Mouse (Mus musculus) cerebellum, adult 8-10 months (tissue): ENCODE data around the gene Optn.

Experiments used
- DNase-seq: peaks from one replicate; pipeline ENCODE4 v3.0.0; 2022

Optn gene

DNA sequence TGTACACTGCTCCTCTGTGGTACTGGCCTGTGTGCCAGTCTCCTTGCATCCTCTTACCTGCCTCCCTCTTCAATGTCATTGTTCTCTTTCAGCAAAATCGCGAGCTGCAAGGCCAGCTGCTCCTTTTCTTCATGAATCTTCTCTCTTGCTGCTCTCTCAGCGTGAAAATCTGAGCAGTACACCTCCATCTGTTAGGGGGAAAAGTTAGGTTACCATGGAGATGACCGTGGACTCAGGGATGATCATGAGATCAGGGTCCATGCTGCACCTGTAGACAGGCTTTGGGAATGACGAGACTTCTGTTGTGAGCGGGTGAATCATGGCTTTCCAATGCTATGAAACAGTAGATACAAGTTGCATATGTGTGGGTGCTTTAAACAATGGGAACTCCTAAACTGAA, 36.8 kb downstream of the Optn start:
- DNase-seq: no peak

DNA sequence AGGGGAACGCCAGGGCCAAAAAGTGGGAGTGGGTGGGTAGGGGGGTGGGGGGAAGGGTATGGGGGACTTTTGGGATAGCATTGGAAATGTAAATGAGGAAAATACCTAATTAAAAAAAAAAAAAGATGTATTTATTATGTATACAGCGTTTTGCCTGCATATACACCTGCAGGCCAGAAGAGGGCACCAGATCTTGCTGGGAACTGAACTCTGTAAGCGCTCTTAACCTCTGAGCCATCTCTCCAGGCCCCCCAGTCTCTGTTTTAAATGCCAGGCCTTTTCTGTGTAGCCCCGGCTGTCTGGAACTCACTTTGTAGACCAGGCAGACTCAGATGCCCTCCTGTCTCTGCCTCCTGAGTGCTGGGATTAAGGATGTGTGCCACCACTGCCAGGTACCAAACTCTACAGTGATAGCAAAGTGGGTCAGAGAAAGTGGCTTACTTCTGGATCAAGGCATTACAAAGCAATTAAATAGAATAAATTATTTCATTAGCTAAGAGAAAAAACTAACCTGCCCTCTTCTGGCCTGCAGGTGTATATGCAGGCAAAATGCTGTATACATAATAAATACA, 38.6 kb downstream of the Optn start:
- DNase-seq: no peak

DNA sequence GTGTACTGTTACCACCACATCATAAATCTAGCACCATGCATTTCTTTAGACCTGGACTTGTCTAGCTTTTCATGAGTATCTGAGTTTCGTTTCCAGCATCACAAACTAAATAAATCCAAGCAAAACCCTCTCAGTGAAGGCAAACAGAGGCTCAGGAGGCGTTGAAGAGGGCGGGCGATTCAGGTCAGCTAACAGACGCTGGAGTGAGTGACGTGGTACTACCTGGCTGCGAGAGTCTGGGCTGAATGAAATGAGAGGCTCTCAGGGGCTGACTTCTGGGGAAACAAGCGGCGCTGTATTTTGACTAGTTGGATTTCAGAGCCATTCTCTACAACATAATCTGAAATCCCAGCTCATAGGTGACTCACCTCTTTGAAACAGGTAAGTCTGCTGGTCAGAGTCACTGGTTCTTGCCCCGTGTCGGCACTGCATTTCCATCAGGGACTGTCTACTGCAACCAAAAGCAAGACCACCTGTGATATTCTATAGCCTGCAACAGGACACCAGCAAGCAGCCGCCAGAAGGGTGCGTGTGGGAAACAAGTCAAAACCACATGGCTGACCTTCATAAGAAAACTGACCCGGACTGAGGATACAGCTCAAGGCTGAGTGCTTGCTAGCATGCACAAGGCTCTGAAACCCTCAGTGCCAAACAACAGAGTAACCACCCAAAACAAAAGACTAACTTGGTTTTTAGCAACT, 40.0 kb downstream of the Optn start:
- DNase-seq: no peak

DNA sequence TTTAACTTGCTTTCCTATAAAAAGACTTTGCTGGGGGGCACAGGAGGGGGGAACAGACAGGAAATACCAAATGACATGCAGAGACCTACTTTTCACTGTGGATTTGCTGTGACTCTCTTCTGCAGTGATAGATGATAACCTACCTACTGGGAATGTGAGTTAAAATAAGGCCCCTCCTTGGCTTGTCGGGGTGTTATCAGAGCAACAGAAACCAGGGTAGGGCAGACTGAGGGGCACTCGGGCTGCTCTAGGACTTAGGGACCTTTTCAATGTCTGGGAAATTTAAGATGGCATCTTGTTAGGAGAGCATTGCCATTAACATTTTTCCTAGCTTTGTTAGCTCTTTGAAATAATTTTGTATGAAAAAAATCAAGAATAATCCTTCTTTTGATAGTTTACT, 40.6 kb downstream of the Optn start:
- no peak for DNase-seq

DNA sequence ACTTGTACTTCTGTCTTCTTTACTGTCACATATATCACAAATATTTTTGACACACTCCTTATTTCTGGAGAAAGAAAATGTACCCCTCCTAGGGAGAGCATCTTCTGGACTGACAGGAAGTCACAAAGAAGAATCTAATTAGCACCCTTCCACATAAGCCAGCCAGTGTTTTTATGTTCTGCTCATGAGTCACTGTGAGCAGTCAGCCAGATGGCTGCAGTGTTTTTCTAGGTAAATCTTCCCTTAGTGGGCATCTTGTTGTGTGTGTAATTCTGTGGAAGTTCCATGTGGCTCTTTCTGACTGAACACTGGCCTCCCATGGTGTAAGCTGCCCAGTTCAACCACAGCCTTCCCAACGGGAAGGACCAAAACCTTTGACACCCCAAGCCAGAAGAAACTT, 44.1 kb downstream of the Optn start:
- DNase-seq: no peak

DNA sequence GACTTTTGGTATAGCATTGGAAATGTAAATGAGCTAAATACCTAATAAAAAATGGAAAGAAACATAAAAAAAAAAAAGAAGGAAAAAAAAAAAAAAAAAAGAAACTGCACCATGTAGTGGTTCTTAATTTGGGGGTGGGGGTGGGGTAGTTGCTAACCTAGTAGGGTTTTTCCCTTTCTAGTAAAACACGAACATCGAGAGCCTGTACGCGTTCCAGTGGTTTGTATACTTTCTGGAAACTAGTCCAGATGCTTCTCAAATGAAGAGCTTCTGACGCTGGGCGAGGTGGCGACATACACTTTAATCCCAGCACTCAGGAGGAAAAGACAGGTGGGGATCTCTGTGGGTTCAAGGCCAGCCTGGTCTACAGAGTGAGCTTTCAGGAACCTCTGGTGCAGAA, 46.9 kb downstream of the Optn start:
- DNase-seq: no peak

DNA sequence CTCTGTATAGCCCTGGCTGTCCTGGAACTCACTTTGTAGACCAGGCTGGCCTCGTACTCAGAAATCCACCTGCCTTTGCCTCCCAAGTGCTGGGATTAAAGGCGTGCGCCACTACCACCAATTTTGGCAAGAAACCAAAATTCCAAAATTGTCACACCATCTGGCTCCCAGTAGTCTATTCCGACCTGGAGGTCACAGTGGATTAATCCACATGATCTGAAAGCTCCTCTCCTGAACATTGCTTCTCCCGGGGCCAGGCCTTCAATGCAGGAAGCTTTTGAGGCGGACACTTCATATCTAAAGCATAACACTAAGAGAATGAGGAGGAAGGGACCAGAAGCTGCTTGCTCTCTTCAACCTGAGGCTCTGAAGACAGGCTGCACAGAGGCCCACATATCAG, 48.3 kb downstream of the Optn start:
- DNase-seq: no peak

DNA sequence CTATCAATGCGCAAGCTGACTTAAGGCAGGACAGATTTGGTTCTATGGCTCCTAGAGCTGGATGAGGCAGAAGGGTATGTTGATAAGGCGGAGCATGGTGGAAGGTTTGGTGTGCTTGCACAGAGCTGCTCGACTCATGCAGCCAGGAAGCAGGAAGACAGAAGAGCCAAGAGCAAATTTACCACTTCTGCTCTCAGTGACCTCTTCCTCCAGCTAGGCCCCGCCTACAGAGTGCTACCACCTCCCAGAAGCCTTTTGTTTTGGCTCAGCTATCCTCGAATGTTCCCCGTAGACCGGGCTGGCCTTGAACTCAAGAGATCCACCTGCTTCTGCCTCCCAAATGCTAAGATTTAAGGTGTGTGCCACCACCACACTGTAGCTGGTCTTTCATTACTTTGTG, 49.2 kb downstream of the Optn start:
- DNase-seq: no peak

DNA sequence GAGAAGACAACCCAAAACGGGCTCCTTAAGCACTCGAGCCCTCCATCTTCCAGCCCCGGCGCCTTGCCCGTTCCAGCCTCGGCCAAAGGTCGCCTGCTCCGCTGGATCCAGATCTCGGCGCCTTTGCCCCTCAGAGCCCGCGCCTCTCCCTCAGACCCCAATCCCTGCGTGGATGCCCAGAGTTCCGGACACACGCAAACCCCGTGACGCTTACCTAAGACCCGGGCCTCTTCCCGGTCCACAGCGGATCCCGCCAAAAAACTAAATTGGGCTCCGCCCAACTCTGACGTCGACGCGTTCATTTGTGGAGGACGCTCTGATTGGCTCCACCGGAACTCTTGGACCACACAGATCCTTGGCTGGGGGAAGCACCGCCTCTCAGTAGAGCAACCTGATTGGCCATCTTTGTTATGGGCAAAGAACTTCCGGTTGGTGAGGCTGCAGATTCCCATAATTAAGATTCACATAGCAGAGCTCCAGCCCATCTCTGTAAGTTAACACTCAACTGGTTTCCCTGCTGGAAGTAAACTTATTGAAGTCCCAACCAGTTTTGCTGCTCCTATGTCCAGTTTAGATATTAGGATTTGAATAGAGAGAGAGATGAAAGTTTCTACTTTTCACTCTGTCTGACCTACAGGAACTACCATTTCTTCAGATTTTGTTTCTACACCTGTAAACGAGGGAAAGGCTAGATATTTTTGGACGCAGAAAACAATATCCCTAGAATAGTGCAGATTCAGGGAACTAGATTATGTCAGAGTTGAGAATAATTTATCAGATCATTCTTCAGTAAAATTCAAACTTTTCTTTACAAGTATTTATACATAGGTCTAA, 51.1 kb downstream of the Optn start, which contains the start of gene Mcm10:
Mcm10 (minus strand) TSS at position 301 of the 834 bp plus-strand sequence.
- peak; percentile 69 for DNase-seq

DNA sequence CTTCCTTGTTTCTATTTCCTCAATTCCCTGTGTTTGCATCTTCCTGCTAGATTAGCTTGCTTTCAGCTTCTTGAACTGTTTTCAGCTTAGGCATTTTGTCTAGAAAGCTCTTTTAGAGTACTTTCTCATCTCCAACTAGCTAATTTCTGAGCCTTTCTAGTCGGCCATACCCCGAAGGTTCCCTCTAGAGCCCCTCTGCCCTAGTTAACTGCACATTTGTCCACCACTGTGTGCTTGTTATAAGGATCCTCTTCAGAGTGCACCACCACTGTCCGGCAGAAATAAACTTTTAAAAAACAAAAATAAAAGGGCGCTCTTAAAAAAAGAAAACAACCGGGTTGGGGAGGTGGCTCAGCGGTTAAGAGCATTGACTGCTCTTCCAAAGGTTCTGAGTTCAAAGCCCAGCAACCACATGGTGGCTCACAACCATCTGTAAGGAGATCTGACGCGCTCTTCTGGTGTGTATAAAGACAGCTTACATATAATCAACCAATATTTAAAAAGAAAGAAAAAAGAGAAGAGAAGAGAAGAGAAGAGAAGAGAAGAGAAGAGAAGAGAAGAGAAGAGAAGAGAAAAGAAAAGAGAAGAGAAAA, 51.9 kb downstream of the Optn start:
- no peak for DNase-seq

DNA sequence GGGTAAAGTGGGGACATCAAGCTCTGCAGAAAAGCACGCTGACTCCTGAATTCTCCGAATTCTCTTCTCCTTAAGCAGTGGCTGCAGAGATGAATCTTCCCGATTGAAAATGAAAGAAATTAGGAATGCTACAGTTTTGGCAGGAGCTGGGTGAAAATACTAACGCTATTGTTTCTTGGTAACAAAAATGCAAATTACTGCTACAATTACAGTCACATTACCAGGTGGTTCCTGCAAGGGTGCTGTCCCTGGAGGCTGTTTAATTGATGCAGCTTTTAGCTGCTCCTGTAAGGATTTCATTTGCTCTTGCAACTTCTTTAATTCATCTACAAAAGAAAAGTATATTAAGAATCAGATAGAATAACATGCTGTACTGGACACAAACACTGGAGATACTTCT, 56.7 kb downstream of the Optn start:
- DNase-seq: no peak

DNA sequence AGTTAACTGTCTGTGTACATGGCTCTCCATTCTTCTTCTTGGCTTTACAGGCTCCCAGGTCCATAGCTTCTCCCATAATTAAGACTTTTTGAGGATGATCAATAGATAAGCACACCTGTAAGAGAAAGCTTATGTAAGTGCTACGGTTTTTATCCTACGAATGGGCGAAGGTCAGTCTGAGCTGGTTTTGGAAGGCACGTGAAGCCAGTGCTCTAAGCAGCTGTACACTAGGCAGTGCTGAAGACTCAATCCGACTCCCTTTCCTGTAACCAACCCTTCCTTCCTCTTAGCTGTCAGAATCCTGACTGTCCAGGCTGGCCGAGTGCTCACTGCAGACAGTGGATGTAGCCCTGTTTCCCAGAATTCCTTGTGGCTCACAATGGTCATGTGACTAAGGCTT, 62.6 kb downstream of the Optn start:
- DNase-seq: no peak

DNA sequence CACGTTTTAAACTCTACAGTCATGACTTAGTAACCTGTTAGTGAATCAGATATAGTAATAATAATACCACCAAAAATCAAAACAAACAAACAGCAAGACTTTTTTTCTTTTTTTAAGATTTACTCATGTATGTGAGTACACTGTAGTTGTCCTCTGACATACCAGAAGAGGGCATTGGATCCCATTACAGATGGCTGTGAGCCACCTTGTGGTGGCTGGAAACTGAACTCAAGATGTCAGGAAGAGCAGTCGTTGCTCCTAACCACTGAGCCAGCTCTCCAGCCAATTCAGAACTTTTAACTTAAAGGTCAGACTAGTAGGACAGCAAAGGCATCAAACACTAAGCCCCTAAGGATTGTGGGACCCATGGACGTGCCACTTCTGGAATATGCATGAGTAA, 64.9 kb downstream of the Optn start:
- DNase-seq: no peak

DNA sequence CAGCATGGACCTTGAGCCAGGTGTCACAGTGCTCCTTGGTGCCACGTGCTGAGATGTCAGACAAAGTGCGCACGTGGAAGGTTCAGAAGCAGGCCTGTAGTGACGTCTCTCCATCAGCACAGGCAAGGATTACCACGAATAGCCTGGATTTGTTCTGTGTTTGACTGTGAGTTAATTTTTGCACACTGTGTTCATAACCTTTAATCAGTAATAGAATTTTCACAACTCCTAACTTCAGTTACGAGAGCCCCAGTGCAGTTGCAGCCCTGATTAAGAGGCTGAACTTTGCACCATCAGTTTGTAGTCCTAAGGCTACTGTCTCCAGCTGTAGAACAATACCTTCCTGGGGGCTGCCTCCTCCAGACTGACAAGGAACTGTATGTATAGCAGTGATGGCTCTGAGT, 67.4 kb downstream of the Optn start:
- no peak for DNase-seq

DNA sequence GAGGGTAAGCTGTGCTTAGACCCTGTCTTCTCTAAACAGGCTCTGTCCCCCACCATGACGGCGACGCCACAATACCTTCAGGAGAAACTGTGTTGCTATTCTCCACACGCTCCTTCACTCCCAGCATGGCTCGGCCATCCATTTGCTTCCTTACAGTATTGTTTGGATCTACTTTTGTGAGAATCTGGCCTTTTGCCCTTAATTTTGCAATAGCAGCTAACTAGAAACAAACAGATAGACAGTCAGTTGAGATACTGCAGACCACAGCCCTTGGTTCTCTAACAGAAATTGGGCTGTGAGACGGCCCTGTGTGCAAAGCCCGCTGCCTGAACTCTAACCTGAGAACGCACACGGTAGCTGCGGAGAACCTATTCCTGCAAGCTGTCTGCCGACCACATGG, 68.2 kb downstream of the Optn start:
- no peak for DNase-seq

DNA sequence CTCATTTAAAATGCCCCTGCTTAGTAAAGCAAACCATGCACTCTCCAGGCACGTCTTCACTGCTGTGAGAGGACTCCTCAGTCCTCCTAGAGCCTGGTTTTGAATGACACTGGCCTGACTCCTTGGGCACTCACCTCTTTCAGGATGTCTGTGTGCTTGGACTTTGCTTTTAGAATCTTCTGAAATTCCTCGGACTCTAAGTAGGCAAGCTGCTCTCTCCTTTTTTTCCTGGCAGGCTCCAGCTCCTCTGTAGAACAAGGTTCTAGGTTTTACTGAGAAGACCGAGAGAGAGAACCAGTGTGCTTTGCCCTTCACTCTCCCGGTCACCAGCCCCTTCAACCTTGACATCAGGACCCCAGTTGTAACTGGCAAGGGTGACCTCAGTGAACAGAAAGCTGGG, 69.4 kb downstream of the Optn start:
- DNase-seq: no peak

DNA sequence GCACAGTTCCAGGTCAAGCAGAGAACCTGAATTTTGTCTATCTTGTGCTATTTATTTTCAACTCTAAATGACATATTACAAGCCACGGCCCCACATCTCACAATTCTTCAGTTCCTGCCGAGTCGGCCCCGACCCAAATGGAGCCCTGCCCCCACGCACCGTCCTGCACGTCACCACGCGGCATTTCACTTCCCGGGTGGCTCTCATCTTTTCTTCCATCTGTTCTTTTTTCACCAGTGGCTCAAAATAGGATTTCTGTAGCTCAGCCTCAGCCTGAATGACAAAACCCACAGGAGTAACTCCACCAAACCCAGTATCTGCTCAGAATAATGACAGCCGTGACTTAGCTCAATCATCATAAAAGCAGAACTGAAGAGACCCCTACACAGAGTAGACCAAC, 70.3 kb downstream of the Optn start:
- DNase-seq: no peak

DNA sequence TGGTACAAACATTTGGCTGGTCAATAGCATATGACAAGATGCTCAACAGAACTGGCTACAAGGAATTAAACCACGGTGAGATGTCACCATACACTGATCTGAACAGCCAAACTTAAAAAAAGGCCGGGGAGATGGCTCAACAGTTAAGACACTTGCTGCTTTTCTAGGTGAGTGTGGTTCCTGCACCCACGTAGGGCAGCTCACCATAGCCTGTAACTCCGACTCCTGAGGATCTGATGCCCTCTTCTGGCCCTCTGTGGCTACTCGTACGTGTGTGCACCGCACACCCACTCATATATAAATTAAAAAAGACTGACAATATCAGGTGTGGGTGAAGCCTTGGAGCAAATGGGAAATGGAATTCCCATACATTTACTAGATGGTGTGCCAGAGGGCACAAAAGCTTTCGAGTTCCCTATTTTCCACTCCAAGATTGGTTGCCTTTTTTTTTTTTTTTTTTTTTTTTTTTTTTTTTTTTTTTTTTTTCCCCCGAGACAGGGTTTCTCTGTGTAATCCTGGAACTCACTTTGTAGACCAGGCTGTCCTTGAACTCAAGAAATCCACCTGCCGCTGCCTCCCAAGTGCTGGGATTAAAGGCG, 74.9 kb downstream of the Optn start:
- DNase-seq: no peak

DNA sequence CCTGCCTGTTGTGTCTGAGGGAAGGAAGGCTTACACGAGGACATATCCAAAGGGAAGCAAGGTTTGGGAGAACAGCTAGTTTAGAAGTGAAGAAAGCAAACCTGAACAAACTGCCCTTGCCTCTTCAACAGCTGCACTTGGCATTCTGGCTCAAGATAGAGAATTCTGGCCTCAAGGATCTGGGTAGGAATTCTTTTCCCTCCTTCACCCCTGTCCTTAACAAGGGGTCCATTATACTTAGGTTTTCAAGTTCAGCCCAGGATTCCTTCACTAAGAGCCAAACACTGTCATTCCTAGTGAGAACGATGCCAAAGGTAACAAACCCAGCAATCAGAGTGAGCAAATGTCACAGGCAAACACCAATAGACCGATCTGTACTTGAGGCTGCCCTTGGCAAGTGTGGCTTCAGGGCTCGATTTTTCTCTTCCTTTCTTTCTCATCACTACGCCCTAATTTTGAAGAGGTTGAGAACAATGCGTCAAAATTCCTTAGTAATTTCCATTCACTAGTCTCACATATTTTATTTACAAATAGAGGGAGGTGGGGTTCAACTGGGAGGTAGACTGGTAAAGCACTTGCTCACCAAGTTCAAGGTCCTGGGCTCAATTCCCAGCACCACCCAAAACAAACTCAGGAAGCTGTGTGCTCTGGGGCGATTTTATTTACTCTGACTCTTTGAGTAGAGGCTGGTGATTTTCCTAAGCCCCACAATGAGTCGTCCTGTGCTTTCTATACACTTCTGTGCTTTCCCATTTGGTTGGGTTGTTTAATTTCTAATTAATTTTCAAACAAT, 76.3 kb downstream of the Optn start:
- DNase-seq: no peak

DNA sequence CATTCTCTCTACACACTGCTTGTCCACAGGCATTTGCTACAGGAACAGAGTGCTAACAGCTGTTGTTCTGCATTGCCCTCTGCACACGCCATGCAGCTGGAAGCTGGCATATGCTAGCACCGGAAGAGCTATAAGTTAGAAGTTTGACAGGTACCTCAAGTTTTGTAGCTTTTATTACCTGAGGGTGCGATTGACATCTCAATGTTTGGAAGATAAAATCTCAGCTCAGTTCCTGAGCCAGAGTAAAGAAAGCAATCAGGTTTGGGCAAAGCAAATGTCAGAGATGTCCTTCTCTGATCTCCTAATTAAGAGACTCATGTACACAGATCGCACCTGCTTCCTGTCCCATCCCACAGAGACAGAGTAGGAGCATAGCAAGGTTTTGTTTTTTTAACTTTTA, 77.1 kb downstream of the Optn start:
- no peak for DNase-seq

DNA sequence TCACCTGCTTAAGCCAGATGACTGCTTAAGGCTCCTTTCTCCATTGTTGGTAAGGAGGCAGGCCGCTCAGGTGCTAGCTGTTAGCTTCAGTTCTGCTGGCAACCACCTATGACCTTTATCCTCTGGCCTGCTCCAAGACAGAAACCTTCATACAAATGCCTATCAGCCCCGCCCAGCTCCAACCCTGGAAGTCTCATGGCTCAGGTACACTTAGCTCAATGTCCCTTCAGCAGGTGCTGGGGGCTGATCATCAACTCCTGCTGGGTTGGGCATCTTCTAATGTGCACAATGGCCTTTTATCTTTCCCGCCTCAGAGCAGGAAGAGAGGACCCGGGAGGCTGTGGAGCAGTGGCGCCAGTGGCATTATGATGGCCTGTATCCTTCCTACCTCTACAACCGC, 78.9 kb downstream of the Optn start:
- DNase-seq: no peak

DNA sequence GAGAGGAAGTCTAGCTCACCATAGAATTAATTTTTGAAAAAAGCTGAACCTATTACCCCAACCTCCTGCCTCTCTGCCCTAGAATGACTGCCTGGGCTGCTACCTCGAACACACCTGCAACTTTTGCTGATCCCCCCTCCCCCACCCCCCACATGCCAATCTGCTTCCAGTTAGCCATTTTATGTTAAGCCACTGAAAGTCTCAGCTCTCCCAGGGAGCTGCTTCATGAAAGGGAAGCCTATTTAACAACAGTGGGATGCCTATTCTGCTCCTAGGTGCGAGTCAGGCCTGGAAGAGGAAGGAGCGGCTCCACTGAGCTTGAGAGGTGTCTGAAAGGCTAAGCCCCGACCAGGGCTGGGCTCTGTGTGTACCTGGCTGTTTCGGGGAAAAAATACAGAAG, 79.9 kb downstream of the Optn start:
- no peak for DNase-seq

DNA sequence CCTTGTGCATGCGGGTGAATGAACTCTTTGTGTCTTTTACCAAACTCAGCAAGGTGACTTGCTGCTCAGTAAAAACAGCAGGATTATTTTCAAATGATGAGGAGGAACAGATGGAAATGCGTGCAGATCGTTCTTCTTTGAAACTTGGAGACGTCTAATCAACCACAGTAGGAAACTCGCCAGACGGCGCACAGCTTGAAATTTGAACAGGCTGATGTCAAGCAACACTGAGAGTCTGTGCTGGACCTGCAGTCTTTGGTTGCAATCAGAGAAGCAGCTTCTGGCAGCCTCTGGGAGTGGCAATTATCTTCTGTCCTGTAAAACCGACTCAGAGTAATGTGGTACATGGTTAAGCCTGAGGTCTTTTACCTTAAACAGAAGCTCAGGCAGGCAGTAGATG, 85.8 kb downstream of the Optn start:
- no peak for DNase-seq
